Mouse (Mus musculus) liver, embryonic 14.5 days (tissue): ENCODE results near the gene Pak3.

Experiments
- CTCF ChIP-seq: IDR thresholded peaks from 2 replicates; pipeline ENCODE4 v1.5.1; 2016; ENCODE audit warnings: antibody characterized with exemption, low read depth, control low read depth
- EP300 ChIP-seq: IDR thresholded peaks from 2 replicates; pipeline ENCODE4 v1.6.1; 2016; ENCODE audit warnings: antibody characterized with exemption, low read depth

DNA sequence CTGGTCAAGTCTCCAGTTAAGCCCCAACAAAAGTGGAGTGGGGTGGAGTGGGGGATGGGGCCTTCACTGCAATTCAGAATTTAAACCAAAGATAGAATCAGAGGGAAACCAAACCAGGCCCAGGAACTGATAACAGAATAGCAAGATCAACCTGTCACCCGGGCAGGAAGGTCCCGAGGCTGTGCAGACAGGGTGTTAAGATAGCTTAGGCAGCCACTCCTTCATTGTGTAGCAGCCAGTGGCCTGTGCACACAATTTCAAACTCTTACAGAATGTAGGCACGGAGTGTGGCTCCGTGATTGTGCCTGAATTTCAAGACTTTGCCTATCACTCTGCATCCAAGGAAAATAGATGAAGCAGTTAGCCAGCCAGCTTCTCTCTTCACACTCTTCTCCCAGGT, 308.1 kb downstream of the Pak3 start:
- TF ChIP-seq CTCF (no peak), EP300 (no peak)
